Mouse (Mus musculus) ovary, adult 2 months (tissue): Measurements from ENCODE around the gene Wfdc10. TPM values are rescaled to one million over a fixed set of nuclear protein-coding genes. Genes with fewer than 3 reads are reported as not detected.

ENCODE experiments used
- polyA plus RNA-seq: library from polyadenylated mRNA; depleted of rRNA; stranded (reverse); fragments of >200 nt; gene quantifications from 2 replicates; pipeline ENCODE4 v1.2.3, GENCODE M21; 2012; rRNA removed

The Wfdc10 gene
- polyA plus RNA-seq = 44.5 and 78.3 TPM in 2 replicates

GRCm38 (mm10) chr2:164655858-164656257 lies at the start of gene Wfdc10:
Wfdc10 (plus strand) TSS chr2:164656046.

GRCm38 (mm10) chr2:164613471-164613870 lies 42.4 kb upstream of the Wfdc10 start, which contains the start of the genes Wfdc6b and Wfdc8:
Wfdc6b (plus strand) TSS chr2:164613522.
Wfdc8 (minus strand) TSS chr2:164613626.

GRCm38 (mm10) chr2:164638696-164639095 lies 17.1 kb upstream of the Wfdc10 start, which contains the start of gene Wfdc16:
Wfdc16 (minus strand) TSS chr2:164638796.

GRCm38 (mm10) chr2:164656483-164656882 lies 637 bp downstream of the Wfdc10 start, which contains the start of gene Wfdc9:
Wfdc9 (minus strand) TSS chr2:164656583.

GRCm38 (mm10) chr2:164673987-164674386 lies 18.1 kb downstream of the Wfdc10 start, which contains the start of gene Wfdc11:
Wfdc11 (minus strand) TSS chr2:164674087.

GRCm38 (mm10) chr2:164684807-164685206 lies 29.0 kb downstream of the Wfdc10 start, which contains the start of gene Wfdc13:
Wfdc13 (plus strand) TSS chr2:164685107.

GRCm38 (mm10) chr2:164698201-164698600 lies 42.4 kb downstream of the Wfdc10 start, which contains the start of gene Spint4:
Spint4 (plus strand) TSS chr2:164698501.

Other genes with a start within 250 kb of the Wfdc10 start
- 58.9 and 68.8 TPM in 2 replicates for gene Sdc4, start 212.2 kb upstream of the Wfdc10 start, polyA plus RNA-seq
- 190 and 302 TPM in 2 replicates for gene Sys1, start 199.1 kb upstream of the Wfdc10 start, polyA plus RNA-seq
- gene Gm20458, start 195.1 kb upstream of the Wfdc10 start, polyA plus RNA-seq = 92.2 and 115 TPM in 2 replicates
- gene Trp53tg5, start 182.3 kb upstream of the Wfdc10 start, polyA plus RNA-seq = not detected in 2 replicates
- 82.7 and 94.8 TPM in 2 replicates for gene Dbndd2, start 169.9 kb upstream of the Wfdc10 start, polyA plus RNA-seq
- gene Pigt, start 158.5 kb upstream of the Wfdc10 start, polyA plus RNA-seq = 211 and 273 TPM in 2 replicates
- gene Wfdc2, start 93.6 kb upstream of the Wfdc10 start, polyA plus RNA-seq = 222 and 266 TPM in 2 replicates
- not detected in 2 replicates for gene Spint3, start 82.6 kb upstream of the Wfdc10 start, polyA plus RNA-seq
- 1.2 TPM in 2 replicates for gene Wfdc6a, start 70.6 kb upstream of the Wfdc10 start, polyA plus RNA-seq
- 1.6 and 1.7 TPM in 2 replicates for gene Eppin, start 62.5 kb upstream of the Wfdc10 start, polyA plus RNA-seq
- gene Wfdc6b, start 42.5 kb upstream of the Wfdc10 start, polyA plus RNA-seq = 0.36 and 0.62 TPM in 2 replicates
- 1.0 and 1.4 TPM in 2 replicates for gene Wfdc8, start 42.4 kb upstream of the Wfdc10 start, polyA plus RNA-seq
- gene Wfdc16, start 17.2 kb upstream of the Wfdc10 start, polyA plus RNA-seq = 0.33 TPM in 1 of 2 replicates, not detected in the other
- not detected in 2 replicates for gene Wfdc9, start 537 bp downstream of the Wfdc10 start, polyA plus RNA-seq
- not detected in 2 replicates for gene Wfdc11, start 18.0 kb downstream of the Wfdc10 start, polyA plus RNA-seq
- gene Wfdc13, start 29.1 kb downstream of the Wfdc10 start, polyA plus RNA-seq = 0.49 and 0.74 TPM in 2 replicates
- not detected in 2 replicates for gene Spint4, start 42.5 kb downstream of the Wfdc10 start, polyA plus RNA-seq
- not detected in 2 replicates for gene Spint5, start 59.3 kb downstream of the Wfdc10 start, polyA plus RNA-seq
- gene Wfdc3, start 89.9 kb downstream of the Wfdc10 start, polyA plus RNA-seq = 1.3 and 2.9 TPM in 2 replicates
- gene Dnttip1, start 89.9 kb downstream of the Wfdc10 start, polyA plus RNA-seq = 70.1 and 74.7 TPM in 2 replicates
- gene Ube2c, start 113.9 kb downstream of the Wfdc10 start, polyA plus RNA-seq = 63.8 and 111 TPM in 2 replicates
- 0.77 TPM in 1 of 2 replicates, not detected in the other for gene Tnnc2, start 123.9 kb downstream of the Wfdc10 start, polyA plus RNA-seq
- 62.2 and 74.1 TPM in 2 replicates for gene Snx21, start 129.8 kb downstream of the Wfdc10 start, polyA plus RNA-seq
- gene Acot8, start 148.8 kb downstream of the Wfdc10 start, polyA plus RNA-seq = 55.4 and 62.0 TPM in 2 replicates
- gene Zswim3, start 149.1 kb downstream of the Wfdc10 start, polyA plus RNA-seq = 4.4 and 4.9 TPM in 2 replicates
- 16.5 and 18.3 TPM in 2 replicates for gene Zswim1, start 166.6 kb downstream of the Wfdc10 start, polyA plus RNA-seq
- gene Spata25, start 172.5 kb downstream of the Wfdc10 start, polyA plus RNA-seq = 0.44 and 0.46 TPM in 2 replicates
- gene Ctsa, start 176.8 kb downstream of the Wfdc10 start, polyA plus RNA-seq = 262 and 403 TPM in 2 replicates
- gene Neurl2, start 177.4 kb downstream of the Wfdc10 start, polyA plus RNA-seq = 15.8 and 20.4 TPM in 2 replicates
- 173 and 213 TPM in 2 replicates for gene Pltp, start 201.7 kb downstream of the Wfdc10 start, polyA plus RNA-seq
- 46.6 and 47.4 TPM in 2 replicates for gene Pcif1, start 223.3 kb downstream of the Wfdc10 start, polyA plus RNA-seq